Mouse (Mus musculus): ENCODE results near the gene Olfr800. TPM values are rescaled to one million over a fixed set of nuclear protein-coding genes. Genes with fewer than 3 reads are reported as not detected.

The Olfr800 gene
- polyA plus RNA-seq, 1 experiment from 2014 or later: not detected

Other genes with a start within 250 kb of the Olfr800 start
- not detected in 2 replicates for gene Olfr786, start 230.4 kb upstream of the Olfr800 start, polyA plus RNA-seq (2015; fragmentation: Nextera tagmentation; extraction: Ambion mirVana)
- gene Olfr787, start 195.8 kb upstream of the Olfr800 start, polyA plus RNA-seq (2015; fragmentation: Nextera tagmentation; extraction: Ambion mirVana): not detected in 2 replicates
- gene Olfr788, start 186.7 kb upstream of the Olfr800 start, polyA plus RNA-seq (2015; fragmentation: Nextera tagmentation; extraction: Ambion mirVana): not detected in 2 replicates
- not detected in 2 replicates for gene Olfr789, start 172.9 kb upstream of the Olfr800 start, polyA plus RNA-seq (2015; fragmentation: Nextera tagmentation; extraction: Ambion mirVana)
- not detected in 2 replicates for gene Olfr790, start 159.2 kb upstream of the Olfr800 start, polyA plus RNA-seq (2015; fragmentation: Nextera tagmentation; extraction: Ambion mirVana)
- not detected in 2 replicates for gene Olfr791, start 135.9 kb upstream of the Olfr800 start, polyA plus RNA-seq (2015; fragmentation: Nextera tagmentation; extraction: Ambion mirVana)
- gene Olfr792, start 118.5 kb upstream of the Olfr800 start, polyA plus RNA-seq (2015; fragmentation: Nextera tagmentation; extraction: Ambion mirVana): not detected in 2 replicates
- not detected in 2 replicates for gene Olfr794, start 90.0 kb upstream of the Olfr800 start, polyA plus RNA-seq (2015; fragmentation: Nextera tagmentation; extraction: Ambion mirVana)
- not detected in 2 replicates for gene Olfr796, start 45.1 kb upstream of the Olfr800 start, polyA plus RNA-seq (2015; fragmentation: Nextera tagmentation; extraction: Ambion mirVana)
- gene Olfr798, start 29.8 kb upstream of the Olfr800 start, polyA plus RNA-seq (2015; fragmentation: Nextera tagmentation; extraction: Ambion mirVana): not detected in 2 replicates
- gene Olfr799, start 20.2 kb upstream of the Olfr800 start, polyA plus RNA-seq (2015; fragmentation: Nextera tagmentation; extraction: Ambion mirVana): not detected in 2 replicates
- gene Olfr801, start 16.2 kb downstream of the Olfr800 start, polyA plus RNA-seq (2015; fragmentation: Nextera tagmentation; extraction: Ambion mirVana): not detected in 2 replicates
- not detected in 2 replicates for gene Olfr802, start 30.5 kb downstream of the Olfr800 start, polyA plus RNA-seq (2015; fragmentation: Nextera tagmentation; extraction: Ambion mirVana)
- not detected in 2 replicates for gene Olfr803, start 36.6 kb downstream of the Olfr800 start, polyA plus RNA-seq (2015; fragmentation: Nextera tagmentation; extraction: Ambion mirVana)
- gene Olfr804, start 45.5 kb downstream of the Olfr800 start, polyA plus RNA-seq (2015; fragmentation: Nextera tagmentation; extraction: Ambion mirVana): not detected in 2 replicates
- gene Olfr805, start 71.7 kb downstream of the Olfr800 start, polyA plus RNA-seq (2015; fragmentation: Nextera tagmentation; extraction: Ambion mirVana): not detected in 2 replicates
- not detected in 2 replicates for gene Olfr806, start 84.2 kb downstream of the Olfr800 start, polyA plus RNA-seq (2015; fragmentation: Nextera tagmentation; extraction: Ambion mirVana)
- gene Olfr807, start 100.1 kb downstream of the Olfr800 start, polyA plus RNA-seq (2015; fragmentation: Nextera tagmentation; extraction: Ambion mirVana): not detected in 2 replicates
- not detected in 2 replicates for gene Olfr808, start 107.8 kb downstream of the Olfr800 start, polyA plus RNA-seq (2015; fragmentation: Nextera tagmentation; extraction: Ambion mirVana)
- not detected in 2 replicates for gene Olfr809, start 116.9 kb downstream of the Olfr800 start, polyA plus RNA-seq (2015; fragmentation: Nextera tagmentation; extraction: Ambion mirVana)
- gene Olfr810, start 137.2 kb downstream of the Olfr800 start, polyA plus RNA-seq (2015; fragmentation: Nextera tagmentation; extraction: Ambion mirVana): not detected in 2 replicates
- not detected in 2 replicates for gene Olfr811, start 146.7 kb downstream of the Olfr800 start, polyA plus RNA-seq (2015; fragmentation: Nextera tagmentation; extraction: Ambion mirVana)
- gene Olfr812, start 188.4 kb downstream of the Olfr800 start, polyA plus RNA-seq (2015; fragmentation: Nextera tagmentation; extraction: Ambion mirVana): not detected in 2 replicates
- not detected in 2 replicates for gene Olfr813, start 197.7 kb downstream of the Olfr800 start, polyA plus RNA-seq (2015; fragmentation: Nextera tagmentation; extraction: Ambion mirVana)
- not detected in 2 replicates for gene Olfr814, start 222.2 kb downstream of the Olfr800 start, polyA plus RNA-seq (2015; fragmentation: Nextera tagmentation; extraction: Ambion mirVana)
- not detected in 2 replicates for gene Olfr815, start 248.2 kb downstream of the Olfr800 start, polyA plus RNA-seq (2015; fragmentation: Nextera tagmentation; extraction: Ambion mirVana)